Mouse (Mus musculus): Measurements from ENCODE around the gene Stard8.

GRCm38 (mm10) chrX:99076460-99076859 is 73.4 kb downstream of the Stard8 start:
- TF ChIP-seq GATA1 (IDR thresholded peaks at IDR 0.05; ENCODE audit: borderline replicate concordance, low read length): no peak
- no peak for TF ChIP-seq FLI1 (IDR thresholded peaks at IDR 0.05; ENCODE audit: low read length)

Measured in megakaryocyte, embryonic 14.5 days (primary cell).